Mouse (Mus musculus): Measurements from ENCODE around the gene Sox30. TPM values are rescaled to one million over a fixed set of nuclear protein-coding genes. Genes with fewer than 3 reads are reported as not detected.

The Sox30 gene
- polyA plus RNA-seq, 1 experiment from 2014 or later, result 0.17 TPM

DNA sequence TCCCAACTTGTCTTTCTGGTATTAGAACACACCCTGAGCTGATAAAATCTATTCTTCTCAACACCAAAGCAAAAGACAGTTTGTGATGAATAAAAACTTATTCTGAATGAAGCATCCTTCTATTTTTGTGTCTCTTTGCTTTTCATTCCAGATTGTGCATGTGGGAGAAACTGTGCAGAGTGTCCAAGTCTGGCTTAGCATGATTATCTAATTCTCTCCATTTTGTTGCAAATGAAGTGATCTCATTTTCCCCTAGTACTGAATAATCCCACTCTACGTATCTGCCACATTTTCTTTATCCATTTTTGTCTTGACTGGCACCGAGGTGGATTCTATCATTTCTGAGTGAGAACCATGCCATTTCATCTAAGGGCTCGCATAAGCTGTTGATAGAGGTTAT is 4.0 kb upstream of the Sox30 start:
- whole genome bisulfite sequencing, result 85% methylated on average over 3 of the region's 3 CpGs

GRCm38 (mm10) chr11:45980893-45981253 is 763 bp downstream of the Sox30 start:
- Histone ChIP-seq H3K27ac (ENCODE audit: low read depth, low read length) (no peak overlapping the region), H3K4me3 (ENCODE audit: low read depth, low read length) (peak overlapping the region; percentile 58), H3K9ac (ENCODE audit: low read length) (peak overlapping the region; percentile 79), H3K4me2 (ENCODE audit: low read depth, low read length, severe bottlenecking) (peak overlapping the region; percentile 71), H3K27me3 (ENCODE audit: control insufficient read depth, insufficient read depth, low read length) (peaks cover 10% of the 10 kb centered on the region; the same call in 1 of the 2 replicates), H3K4me1 (replicated peaks; ENCODE audit: control insufficient read depth, insufficient read depth, low read length) (peaks cover 2% of the 10 kb centered on the region; the same call in 1 of the 2 replicates), H3K36me3 (ENCODE audit: control insufficient read depth, insufficient read depth, low read length) (no peaks in the 10 kb centered on the region), H3K9me3 (ENCODE audit: control insufficient read depth, low read length) (peaks cover 4% of the 10 kb centered on the region)
- DNase-seq (ENCODE audit: low spot score) (no peak), ATAC-seq (replicated peaks; ENCODE audit: low FRiP score) (peak; percentile 23; the same call in 1 of the 2 replicates)
- 46% methylated on average over 19 of the region's 19 CpGs for WGBS

More for the DNA sequence above, 4.0 kb upstream of the Sox30 start:
- Histone ChIP-seq H3K36me3 (ENCODE audit: control insufficient read depth, insufficient read depth, low read length) (no peaks in the 10 kb centered on the region), H3K4me3 (ENCODE audit: low read depth, low read length) (no peak overlapping the region), H3K4me1 (replicated peaks; ENCODE audit: control insufficient read depth, insufficient read depth, low read length) (peaks cover 2% of the 10 kb centered on the region; the same call in 1 of the 2 replicates), H3K4me2 (ENCODE audit: low read depth, low read length, severe bottlenecking) (no peak overlapping the region), H3K27ac (ENCODE audit: low read depth, low read length) (no peak overlapping the region), H3K9me3 (ENCODE audit: control insufficient read depth, low read length) (peaks cover 4% of the 10 kb centered on the region), H3K27me3 (ENCODE audit: control insufficient read depth, insufficient read depth, low read length) (peaks cover 8% of the 10 kb centered on the region; the same call in 1 of the 2 replicates), H3K9ac (ENCODE audit: low read length) (no peak overlapping the region)
- DNase-seq (ENCODE audit: low spot score) (no peak), ATAC-seq (replicated peaks; ENCODE audit: low FRiP score) (no peak)

- no peaks in the 10 kb centered on the region for H3K36me3 ChIP-seq (ENCODE audit: control insufficient read depth, insufficient read depth, low read length)
- peak overlapping the region; percentile 42 for H3K4me2 ChIP-seq (ENCODE audit: low read depth, low read length, severe bottlenecking)
- no peak for ATAC-seq (replicated peaks; ENCODE audit: low FRiP score)
- 8% methylated on average over 16 of the region's 16 CpGs for WGBS
- peak; percentile 61 for DNase-seq (ENCODE audit: low spot score)
- H3K4me3 ChIP-seq (ENCODE audit: low read depth, low read length), result peak overlapping the region; percentile 5
- no peaks in the 10 kb centered on the region for H3K9me3 ChIP-seq (ENCODE audit: control insufficient read depth, low read length)
- H3K9ac ChIP-seq (ENCODE audit: low read length), result no peak overlapping the region
- no peaks in the 10 kb centered on the region for H3K27me3 ChIP-seq (ENCODE audit: control insufficient read depth, insufficient read depth, low read length)
- no peaks in the 10 kb centered on the region for H3K4me1 ChIP-seq (replicated peaks; ENCODE audit: control insufficient read depth, insufficient read depth, low read length)
- H3K27ac ChIP-seq (ENCODE audit: low read depth, low read length), result no peak overlapping the region
Observed at GRCm38 (mm10) chr11:45991604-45992003, 11.5 kb downstream of the Sox30 start.

DNA sequence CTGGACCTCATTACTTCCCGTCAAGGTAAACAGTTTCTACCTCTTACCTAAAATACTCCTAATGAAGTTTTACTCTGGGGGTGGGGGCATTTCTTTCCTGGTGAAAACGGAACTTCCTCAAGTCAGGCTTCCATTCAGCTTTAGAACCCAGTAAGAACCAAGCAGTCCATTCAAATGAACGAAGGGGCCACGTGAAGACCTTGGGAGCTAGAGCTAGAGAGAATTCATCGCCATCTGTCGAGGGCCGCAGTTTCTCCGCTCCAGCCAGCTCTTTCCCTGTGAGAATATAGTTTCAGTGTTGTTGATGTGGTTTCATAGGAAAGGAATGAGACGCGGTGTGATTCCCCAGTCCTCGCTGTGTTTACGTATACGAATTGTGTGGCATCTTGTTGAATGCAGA is 12.0 kb downstream of the Sox30 start:
- WGBS, result 57% methylated on average over 13 of the region's 13 CpGs
- H3K4me2 ChIP-seq (ENCODE audit: low read depth, low read length, severe bottlenecking), result peak overlapping the region; percentile 42; the same call in 1 of the 2 replicates
- no peaks in the 10 kb centered on the region for H3K27me3 ChIP-seq (ENCODE audit: control insufficient read depth, insufficient read depth, low read length)
- H3K4me1 ChIP-seq (replicated peaks; ENCODE audit: control insufficient read depth, insufficient read depth, low read length), result no peaks in the 10 kb centered on the region
- H3K36me3 ChIP-seq (ENCODE audit: control insufficient read depth, insufficient read depth, low read length), result no peaks in the 10 kb centered on the region
- H3K4me3 ChIP-seq (ENCODE audit: low read depth, low read length), result peak overlapping the region; percentile 5; the same call in 1 of the 2 replicates
- DNase-seq (ENCODE audit: low spot score) (no peak), ATAC-seq (replicated peaks; ENCODE audit: low FRiP score) (no peak)
- no peak overlapping the region for H3K27ac ChIP-seq (ENCODE audit: low read depth, low read length)
- H3K9ac ChIP-seq (ENCODE audit: low read length), result no peak overlapping the region
- H3K9me3 ChIP-seq (ENCODE audit: control insufficient read depth, low read length), result no peaks in the 10 kb centered on the region

GRCm38 (mm10) chr11:46016061-46016460 is 36.0 kb downstream of the Sox30 start:
- H3K4me1 ChIP-seq (replicated peaks; ENCODE audit: control insufficient read depth, insufficient read depth, low read length), result no peaks in the 10 kb centered on the region
- no peak overlapping the region for H3K9ac ChIP-seq (ENCODE audit: low read length)
- no peak overlapping the region for H3K27ac ChIP-seq (ENCODE audit: low read depth, low read length)
- ATAC-seq (replicated peaks; ENCODE audit: low FRiP score) (no peak), DNase-seq (ENCODE audit: low spot score) (peak; percentile 85)
- H3K36me3 ChIP-seq (ENCODE audit: control insufficient read depth, insufficient read depth, low read length), result no peaks in the 10 kb centered on the region
- H3K4me2 ChIP-seq (ENCODE audit: low read depth, low read length, severe bottlenecking), result no peak overlapping the region
- H3K9me3 ChIP-seq (ENCODE audit: control insufficient read depth, low read length), result no peaks in the 10 kb centered on the region
- no peak overlapping the region for H3K4me3 ChIP-seq (ENCODE audit: low read depth, low read length)
- 19% methylated on average over 6 of the region's 6 CpGs for WGBS
- no peaks in the 10 kb centered on the region for H3K27me3 ChIP-seq (ENCODE audit: control insufficient read depth, insufficient read depth, low read length)

GRCm38 (mm10) chr11:46020246-46020645 is 40.1 kb downstream of the Sox30 start:
- Histone ChIP-seq H3K9me3 (ENCODE audit: control insufficient read depth, low read length) (no peaks in the 10 kb centered on the region), H3K4me3 (ENCODE audit: low read depth, low read length) (no peak overlapping the region), H3K4me1 (replicated peaks; ENCODE audit: control insufficient read depth, insufficient read depth, low read length) (no peaks in the 10 kb centered on the region), H3K36me3 (ENCODE audit: control insufficient read depth, insufficient read depth, low read length) (no peaks in the 10 kb centered on the region), H3K27me3 (ENCODE audit: control insufficient read depth, insufficient read depth, low read length) (no peaks in the 10 kb centered on the region), H3K4me2 (ENCODE audit: low read depth, low read length, severe bottlenecking) (no peak overlapping the region), H3K27ac (ENCODE audit: low read depth, low read length) (no peak overlapping the region), H3K9ac (ENCODE audit: low read length) (no peak overlapping the region)
- WGBS, result 80% methylated on average over 1 of the region's 1 CpGs
- no peak for ATAC-seq (replicated peaks; ENCODE audit: low FRiP score)
- peak; percentile 23 for DNase-seq (ENCODE audit: low spot score)

- H3K36me3 ChIP-seq (ENCODE audit: control insufficient read depth, insufficient read depth, low read length), result no peaks in the 10 kb centered on the region
- no peak overlapping the region for H3K9ac ChIP-seq (ENCODE audit: low read length)
- no peaks in the 10 kb centered on the region for H3K4me1 ChIP-seq (replicated peaks; ENCODE audit: control insufficient read depth, insufficient read depth, low read length)
- ATAC-seq (replicated peaks; ENCODE audit: low FRiP score) (no peak), DNase-seq (ENCODE audit: low spot score) (no peak)
- no peaks in the 10 kb centered on the region for H3K27me3 ChIP-seq (ENCODE audit: control insufficient read depth, insufficient read depth, low read length)
- H3K9me3 ChIP-seq (ENCODE audit: control insufficient read depth, low read length), result no peaks in the 10 kb centered on the region
- H3K4me2 ChIP-seq (ENCODE audit: low read depth, low read length, severe bottlenecking), result no peak overlapping the region
- no peak overlapping the region for H3K4me3 ChIP-seq (ENCODE audit: low read depth, low read length)
- H3K27ac ChIP-seq (ENCODE audit: low read depth, low read length), result no peak overlapping the region
Observed at GRCm38 (mm10) chr11:46021850-46022249, 41.7 kb downstream of the Sox30 start.

- Histone ChIP-seq H3K27me3 (ENCODE audit: control insufficient read depth, insufficient read depth, low read length) (no peaks in the 10 kb centered on the region), H3K9me3 (ENCODE audit: control insufficient read depth, low read length) (no peaks in the 10 kb centered on the region), H3K4me3 (ENCODE audit: low read depth, low read length) (no peak overlapping the region), H3K27ac (ENCODE audit: low read depth, low read length) (no peak overlapping the region), H3K9ac (ENCODE audit: low read length) (no peak overlapping the region), H3K36me3 (ENCODE audit: control insufficient read depth, insufficient read depth, low read length) (no peaks in the 10 kb centered on the region), H3K4me2 (ENCODE audit: low read depth, low read length, severe bottlenecking) (no peak overlapping the region), H3K4me1 (replicated peaks; ENCODE audit: control insufficient read depth, insufficient read depth, low read length) (no peaks in the 10 kb centered on the region)
- no peak for DNase-seq (ENCODE audit: low spot score)
- ATAC-seq (replicated peaks; ENCODE audit: low FRiP score), result no peak
- 84% methylated on average over 6 of the region's 6 CpGs for WGBS
Observed at GRCm38 (mm10) chr11:46022983-46023382, 42.9 kb downstream of the Sox30 start.

GRCm38 (mm10) chr11:46025962-46026392 is 45.9 kb downstream of the Sox30 start:
- H3K27me3 ChIP-seq (ENCODE audit: control insufficient read depth, insufficient read depth, low read length), result no peaks in the 10 kb centered on the region
- H3K4me1 ChIP-seq (replicated peaks; ENCODE audit: control insufficient read depth, insufficient read depth, low read length), result no peaks in the 10 kb centered on the region
- no peak overlapping the region for H3K9ac ChIP-seq (ENCODE audit: low read length)
- no peak overlapping the region for H3K4me2 ChIP-seq (ENCODE audit: low read depth, low read length, severe bottlenecking)
- H3K4me3 ChIP-seq (ENCODE audit: low read depth, low read length), result no peak overlapping the region
- DNase-seq (ENCODE audit: low spot score), result no peak
- ATAC-seq (replicated peaks; ENCODE audit: low FRiP score), result no peak
- 73% methylated on average over 7 of the region's 7 CpGs for WGBS
- no peak overlapping the region for H3K27ac ChIP-seq (ENCODE audit: low read depth, low read length)
- no peaks in the 10 kb centered on the region for H3K9me3 ChIP-seq (ENCODE audit: control insufficient read depth, low read length)
- H3K36me3 ChIP-seq (ENCODE audit: control insufficient read depth, insufficient read depth, low read length), result no peaks in the 10 kb centered on the region
